Mouse (Mus musculus) cortical plate, adult 2 months (tissue): ENCODE results near the gene Skor1. TPM values are rescaled to one million over a fixed set of nuclear protein-coding genes. Genes with fewer than 3 reads are reported as not detected.

Experiments
- H3K27ac ChIP-seq: fragments of 200-500 bp; 2 replicates; pipeline ENCODE4 v1.5.1; 2012; ENCODE audit warnings: low read length, control low read depth, inconsistent platforms; ENCODE audit not compliant: insufficient read depth
- H3K4me1 ChIP-seq: fragments of 200-500 bp; 2 replicates; pipeline ENCODE4 v1.6.1; 2011; ENCODE audit warnings: low read length; ENCODE audit not compliant: control insufficient read depth, insufficient read depth
- H3K4me3 ChIP-seq: fragments of 200-500 bp; 2 replicates; pipeline ENCODE4 v1.5.1; 2011; ENCODE audit warnings: mild to moderate bottlenecking, low read length, control low read depth; ENCODE audit not compliant: insufficient read depth
- CTCF ChIP-seq: fragments of 200-500 bp; IDR thresholded peaks from 2 replicates; pipeline ENCODE4 v1.5.1; 2011; ENCODE audit warnings: mild to moderate bottlenecking, control low read depth, low read length; ENCODE audit not compliant: insufficient read depth; ENCODE audit errors: extremely low read depth
- POLR2A ChIP-seq: fragments of 200-500 bp; IDR thresholded peaks from 2 replicates; pipeline ENCODE4 v1.6.1; 2011; ENCODE audit warnings: mild to moderate bottlenecking, low read length, control low read depth; ENCODE audit not compliant: insufficient read depth; ENCODE audit errors: extremely low read depth
- polyA plus RNA-seq: library from polyadenylated mRNA; depleted of rRNA; stranded (reverse); fragments of >200 nt; gene quantifications from 2 replicates; pipeline ENCODE4 v1.2.3, GENCODE M21; 2012

Skor1 gene
- polyA plus RNA-seq, 1 experiment = 0.15 TPM

GRCm38 (mm10) chr9:63123451-63124438 lies 25.0 kb downstream of the Skor1 start:
- 0 out of 2 replicates have a peak overlapping the region, but pooled peaks have one; percentile 12 for H3K27ac ChIP-seq
- peak overlapping the region; percentile 36 for H3K4me3 ChIP-seq
- TF ChIP-seq CTCF = peak; percentile 99
- TF ChIP-seq POLR2A = peak; percentile 28; the same call in 1 of the 2 replicates
- no peaks in the 10 kb centered on the region for H3K4me1 ChIP-seq

- H3K4me3 ChIP-seq = no peak overlapping the region
- no peaks in the 10 kb centered on the region for H3K4me1 ChIP-seq
- H3K27ac ChIP-seq = no peak overlapping the region
- no peak for TF ChIP-seq CTCF
- no peak for TF ChIP-seq POLR2A
Measured at GRCm38 (mm10) chr9:63122161-63122833, 26.5 kb downstream of the Skor1 start.

- H3K4me3 ChIP-seq = no peak overlapping the region
Measured at GRCm38 (mm10) chr9:63118385-63118784, 30.4 kb downstream of the Skor1 start.

DNA sequence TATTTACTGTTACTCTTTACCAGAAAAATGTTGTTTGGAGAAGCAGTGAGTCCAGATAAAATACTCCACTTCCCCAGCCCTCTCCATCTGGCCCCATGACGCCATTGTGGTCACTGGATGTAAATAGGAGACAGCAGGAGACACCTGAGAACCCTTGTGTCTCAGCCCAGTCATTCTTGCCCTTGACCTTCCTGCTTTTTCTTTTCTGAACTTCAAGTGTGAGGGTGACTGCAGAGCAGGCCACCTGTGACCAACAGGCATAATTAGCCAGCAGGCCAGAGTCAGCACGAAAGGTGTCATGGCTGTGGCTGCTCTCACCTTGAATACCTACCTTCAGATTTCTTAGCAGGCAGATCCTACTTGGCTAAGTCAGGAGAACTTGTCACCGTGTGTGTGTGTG lies 36.2 kb downstream of the Skor1 start:
- no peak overlapping the region for H3K4me3 ChIP-seq
- TF ChIP-seq POLR2A = no peak
- TF ChIP-seq CTCF = no peak
- H3K27ac ChIP-seq = no peak overlapping the region

More at GRCm38 (mm10) chr9:63118385-63118784, 30.4 kb downstream of the Skor1 start:
- no peak for TF ChIP-seq CTCF
- TF ChIP-seq POLR2A = no peak
- no peaks in the 10 kb centered on the region for H3K4me1 ChIP-seq
- no peak overlapping the region for H3K27ac ChIP-seq

GRCm38 (mm10) chr9:63109782-63110087 lies 39.0 kb downstream of the Skor1 start:
- TF ChIP-seq POLR2A = no peak
- TF ChIP-seq CTCF = no peak
- H3K27ac ChIP-seq = peak overlapping the region; percentile 58
- peaks cover 5% of the 10 kb centered on the region for H3K4me1 ChIP-seq
- H3K4me3 ChIP-seq = peak overlapping the region; percentile 27

More for the DNA sequence above, 36.2 kb downstream of the Skor1 start:
- peaks cover 5% of the 10 kb centered on the region for H3K4me1 ChIP-seq

- no peak for TF ChIP-seq POLR2A
- no peak for TF ChIP-seq CTCF
- Histone ChIP-seq H3K4me1 (peaks cover 5% of the 10 kb centered on the region), H3K27ac (peak overlapping the region; percentile 94), H3K4me3 (peak overlapping the region; percentile 27)
Measured at GRCm38 (mm10) chr9:63109020-63109781, 39.6 kb downstream of the Skor1 start.

DNA sequence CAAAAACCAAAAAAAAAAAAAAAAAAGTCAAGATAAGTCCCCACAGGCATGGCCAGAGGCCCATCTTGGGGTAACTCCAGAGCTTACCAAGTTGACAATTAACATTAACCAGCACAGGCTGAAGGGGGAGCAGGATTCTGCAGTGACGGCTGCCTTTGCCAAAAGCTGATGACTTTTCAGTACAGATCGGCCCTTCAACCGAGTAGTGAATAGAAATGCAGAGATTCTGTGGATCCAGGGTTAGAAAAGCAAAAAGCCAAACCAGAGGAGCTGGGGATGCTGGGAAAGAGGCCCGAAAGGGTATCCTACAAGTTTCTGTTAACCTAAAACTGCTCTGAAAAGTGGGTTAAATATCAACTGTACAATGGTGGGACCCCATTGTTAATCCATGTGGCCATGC lies 40.2 kb downstream of the Skor1 start:
- Histone ChIP-seq H3K27ac (peak overlapping the region; percentile 94), H3K4me1 (peaks cover 5% of the 10 kb centered on the region), H3K4me3 (peak overlapping the region; percentile 27)
- no peak for TF ChIP-seq CTCF
- no peak for TF ChIP-seq POLR2A

DNA sequence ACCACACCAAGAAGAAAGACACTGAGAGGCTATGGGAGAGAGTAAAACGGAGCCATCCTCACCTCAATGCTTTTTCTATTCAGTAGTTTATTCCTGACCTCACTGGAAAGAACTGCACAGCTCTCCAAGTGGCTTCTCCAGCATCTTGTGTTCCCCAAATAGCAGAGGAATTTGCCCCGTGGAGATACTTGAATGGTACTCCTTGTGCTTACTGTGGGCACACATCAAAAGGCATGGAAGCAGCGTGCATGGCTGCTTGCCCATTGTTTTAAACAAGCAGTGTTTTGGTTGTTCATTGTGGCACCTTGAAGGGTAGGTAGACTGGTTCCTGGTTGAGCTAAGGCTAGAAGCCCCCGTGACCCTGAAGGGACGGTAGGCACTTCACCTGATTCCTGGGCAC lies 48.1 kb downstream of the Skor1 start:
- TF ChIP-seq CTCF = no peak
- TF ChIP-seq POLR2A = no peak
- no peak overlapping the region for H3K27ac ChIP-seq
- H3K4me3 ChIP-seq = no peak overlapping the region
- H3K4me1 ChIP-seq = no peaks in the 10 kb centered on the region

DNA sequence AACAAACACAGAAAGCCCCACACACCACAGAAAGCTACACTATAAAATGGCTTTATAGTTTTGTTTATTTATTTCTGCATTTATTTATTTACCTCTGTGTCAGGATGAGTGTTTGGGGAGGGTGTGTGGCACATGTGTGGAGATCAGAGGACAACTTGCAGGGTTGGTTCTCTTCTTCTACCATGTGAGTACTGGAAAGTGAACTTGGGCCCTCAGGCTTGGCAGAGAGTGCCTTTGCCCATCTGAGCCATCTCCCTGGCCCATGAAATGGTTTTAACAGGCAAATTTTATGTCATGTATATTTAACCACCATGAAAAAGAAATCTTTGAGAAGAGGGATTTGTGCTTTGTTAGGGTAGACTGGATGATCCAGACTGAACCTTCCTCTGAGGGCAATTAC lies 48.9 kb downstream of the Skor1 start:
- Histone ChIP-seq H3K4me3 (no peak overlapping the region), H3K27ac (no peak overlapping the region), H3K4me1 (no peaks in the 10 kb centered on the region)
- no peak for TF ChIP-seq POLR2A
- no peak for TF ChIP-seq CTCF
